Mouse (Mus musculus): ENCODE measurements at regions not wholly inside any gene's neighbourhood (a gene's known extent, or its start where the extent isn't known, plus 50 kb on each side); places are given as distances from the start of the nearest gene placed in this dataset.
A peak's percentile ranks its signal among the peaks of the same experiment; 100 is the strongest.

- Histone ChIP-seq H3K4me1 (ENCODE audit: control insufficient read depth, insufficient read depth, low read length) (no peaks in the 10 kb centered on the region), H3K9ac (ENCODE audit: low read depth, low read length) (no peak overlapping the region), H3K27me3 (ENCODE audit: control insufficient read depth, insufficient read depth, low read length) (no peaks in the 10 kb centered on the region), H3K4me3 (ENCODE audit: insufficient read depth, low read depth, low read length) (no peak overlapping the region), H3K36me3 (ENCODE audit: control insufficient read depth, insufficient read depth, low read length) (no peaks in the 10 kb centered on the region), H3K79me2 (ENCODE audit: control insufficient read depth, insufficient read depth, low read length) (no peaks in the 10 kb centered on the region), H3K27ac (replicated peaks; ENCODE audit: insufficient read depth, low read depth, low read length) (no peak overlapping the region)
- TF ChIP-seq CTCF (IDR thresholded peaks at IDR 0.05; ENCODE audit: low read depth, low read length) (no peak), POLR2A (IDR thresholded peaks at IDR 0.05; ENCODE audit: extremely low read depth, insufficient read depth, low read length) (no peak)
- DNase-seq (ENCODE audit: extremely low read depth, low read depth, low spot score): no peak
These were observed 262.8 kb upstream of the B430305J03Rik start for GRCm38 (mm10) chr3:61628535-61628934.

DNA sequence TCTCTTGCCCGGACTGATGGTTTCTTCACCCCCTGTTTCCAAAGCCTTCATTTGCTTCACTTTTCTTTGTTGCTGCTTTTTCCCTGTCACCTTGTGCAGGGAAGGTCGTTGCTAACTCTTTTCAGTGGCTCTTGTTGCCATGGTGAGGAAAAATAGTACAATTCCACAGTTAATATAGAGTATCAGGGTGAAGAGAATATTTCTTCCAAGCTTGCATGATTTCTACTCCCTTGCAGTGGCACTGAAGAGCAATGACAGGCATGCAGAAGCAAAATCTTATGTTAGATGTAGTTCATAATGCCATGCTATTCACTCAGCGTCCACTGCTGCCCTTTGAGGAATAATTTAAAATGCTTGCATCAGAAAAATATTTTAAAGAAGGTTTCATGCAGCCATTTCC is 262.3 kb upstream of the B430305J03Rik start:
- Histone ChIP-seq H3K4me1 (ENCODE audit: control insufficient read depth, insufficient read depth, low read length) (no peaks in the 10 kb centered on the region), H3K27me3 (ENCODE audit: control insufficient read depth, insufficient read depth, low read length) (no peaks in the 10 kb centered on the region), H3K36me3 (ENCODE audit: control insufficient read depth, insufficient read depth, low read length) (no peaks in the 10 kb centered on the region), H3K79me2 (ENCODE audit: control insufficient read depth, insufficient read depth, low read length) (no peaks in the 10 kb centered on the region), H3K9ac (ENCODE audit: low read depth, low read length) (no peak overlapping the region), H3K27ac (replicated peaks; ENCODE audit: insufficient read depth, low read depth, low read length) (no peak overlapping the region), H3K4me3 (ENCODE audit: insufficient read depth, low read depth, low read length) (no peak overlapping the region)
- no peak for DNase-seq (ENCODE audit: extremely low read depth, low read depth, low spot score)
- no peak for TF ChIP-seq CTCF (IDR thresholded peaks at IDR 0.05; ENCODE audit: low read depth, low read length)
- no peak for TF ChIP-seq POLR2A (IDR thresholded peaks at IDR 0.05; ENCODE audit: extremely low read depth, insufficient read depth, low read length)
- WGBS: 60% methylated on average over 3 of the region's 3 CpGs

DNA sequence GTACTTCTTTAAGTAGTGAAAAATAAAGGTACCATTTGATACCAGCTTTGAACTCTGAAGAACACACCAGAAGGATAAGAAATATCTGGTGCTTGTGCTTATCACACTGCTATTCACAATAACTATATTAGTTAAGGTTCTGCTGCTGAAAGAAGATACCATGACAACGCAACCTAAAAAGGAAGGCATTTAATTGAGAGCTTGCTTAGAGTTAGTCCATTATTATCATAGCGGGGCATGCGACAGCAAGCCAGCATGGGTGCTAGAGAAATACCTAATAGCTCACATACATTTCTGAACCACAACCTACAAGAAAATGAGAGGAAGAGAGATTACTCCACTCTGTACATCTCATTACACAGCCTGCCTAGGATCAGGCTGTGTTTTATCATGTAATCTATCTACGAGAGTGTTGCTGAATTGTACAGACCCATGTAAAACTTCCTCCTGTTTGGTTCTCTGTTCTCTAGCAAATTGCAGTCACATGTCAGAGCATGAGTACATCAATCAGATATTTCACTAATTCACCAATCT is 258.3 kb upstream of the B430305J03Rik start:
- no peak for DNase-seq (ENCODE audit: extremely low read depth, low read depth, low spot score)
- no peak overlapping the region for H3K4me3 ChIP-seq (ENCODE audit: insufficient read depth, low read depth, low read length)
- no peak for TF ChIP-seq POLR2A (IDR thresholded peaks at IDR 0.05; ENCODE audit: extremely low read depth, insufficient read depth, low read length)
- TF ChIP-seq CTCF (IDR thresholded peaks at IDR 0.05; ENCODE audit: low read depth, low read length): no peak

DNA sequence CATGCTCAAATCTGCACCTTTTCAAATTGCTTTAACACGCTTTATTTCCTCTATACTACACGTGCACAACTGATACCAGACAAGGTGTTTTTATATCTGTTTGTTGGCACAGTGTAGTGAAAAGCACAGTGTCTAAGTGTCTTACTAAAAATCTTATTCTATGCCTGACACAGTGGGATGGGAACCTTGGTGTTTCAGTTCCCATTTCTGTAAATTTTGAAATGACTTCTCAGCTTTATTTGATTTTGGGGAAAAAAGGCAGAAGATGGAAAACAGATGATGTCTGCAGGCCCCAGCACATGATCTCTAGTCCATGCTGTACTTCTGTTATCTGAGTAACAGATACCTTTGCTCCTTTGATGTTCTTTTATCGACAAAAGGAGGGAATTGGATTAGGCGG is 239.7 kb upstream of the B430305J03Rik start:
- Histone ChIP-seq H3K9ac (ENCODE audit: low read depth, low read length) (no peak overlapping the region), H3K4me3 (ENCODE audit: insufficient read depth, low read depth, low read length) (no peak overlapping the region), H3K27ac (replicated peaks; ENCODE audit: insufficient read depth, low read depth, low read length) (no peak overlapping the region), H3K27me3 (ENCODE audit: control insufficient read depth, insufficient read depth, low read length) (no peaks in the 10 kb centered on the region), H3K36me3 (ENCODE audit: control insufficient read depth, insufficient read depth, low read length) (no peaks in the 10 kb centered on the region), H3K79me2 (ENCODE audit: control insufficient read depth, insufficient read depth, low read length) (no peaks in the 10 kb centered on the region), H3K4me1 (ENCODE audit: control insufficient read depth, insufficient read depth, low read length) (no peaks in the 10 kb centered on the region)
- TF ChIP-seq POLR2A (IDR thresholded peaks at IDR 0.05; ENCODE audit: extremely low read depth, insufficient read depth, low read length): no peak
- no peak for TF ChIP-seq CTCF (IDR thresholded peaks at IDR 0.05; ENCODE audit: low read depth, low read length)
- WGBS: 73% methylated on average over 4 of the region's 4 CpGs
- peak; percentile 9 for DNase-seq (ENCODE audit: extremely low read depth, low read depth, low spot score)

More for the DNA sequence above, 258.3 kb upstream of the B430305J03Rik start:
- Histone ChIP-seq H3K36me3 (ENCODE audit: control insufficient read depth, insufficient read depth, low read length) (no peaks in the 10 kb centered on the region), H3K27me3 (ENCODE audit: control insufficient read depth, insufficient read depth, low read length) (no peaks in the 10 kb centered on the region), H3K79me2 (ENCODE audit: control insufficient read depth, insufficient read depth, low read length) (no peaks in the 10 kb centered on the region), H3K9ac (ENCODE audit: low read depth, low read length) (no peak overlapping the region), H3K27ac (replicated peaks; ENCODE audit: insufficient read depth, low read depth, low read length) (no peak overlapping the region), H3K4me1 (ENCODE audit: control insufficient read depth, insufficient read depth, low read length) (no peaks in the 10 kb centered on the region)
- 90% methylated on average over 4 of the region's 4 CpGs for WGBS

DNA sequence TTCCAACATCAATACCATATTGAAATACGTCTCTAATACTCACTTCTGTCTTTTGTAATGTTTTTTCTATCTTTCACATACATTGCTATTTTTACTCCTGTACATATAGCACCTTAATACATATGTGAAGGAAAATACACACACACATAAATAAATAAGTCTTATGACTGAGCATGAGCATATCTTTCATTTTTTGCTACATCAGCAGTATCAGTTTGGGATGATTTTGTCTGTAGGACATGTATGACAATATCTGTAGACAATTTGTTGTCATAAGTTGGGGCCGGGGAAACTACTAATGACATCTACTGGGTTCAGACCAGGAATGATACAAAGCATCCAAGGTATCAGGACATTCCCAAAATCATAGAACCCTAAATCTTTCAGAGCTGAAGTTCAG is 237.1 kb upstream of the B430305J03Rik start:
- WGBS: 79% methylated on average over 2 of the region's 2 CpGs
- DNase-seq (ENCODE audit: extremely low read depth, low read depth, low spot score): no peak
- Histone ChIP-seq H3K27me3 (ENCODE audit: control insufficient read depth, insufficient read depth, low read length) (no peaks in the 10 kb centered on the region), H3K79me2 (ENCODE audit: control insufficient read depth, insufficient read depth, low read length) (no peaks in the 10 kb centered on the region), H3K9ac (ENCODE audit: low read depth, low read length) (no peak overlapping the region), H3K36me3 (ENCODE audit: control insufficient read depth, insufficient read depth, low read length) (no peaks in the 10 kb centered on the region), H3K4me1 (ENCODE audit: control insufficient read depth, insufficient read depth, low read length) (no peaks in the 10 kb centered on the region), H3K4me3 (ENCODE audit: insufficient read depth, low read depth, low read length) (no peak overlapping the region), H3K27ac (replicated peaks; ENCODE audit: insufficient read depth, low read depth, low read length) (no peak overlapping the region)
- TF ChIP-seq POLR2A (IDR thresholded peaks at IDR 0.05; ENCODE audit: extremely low read depth, insufficient read depth, low read length) (no peak), CTCF (IDR thresholded peaks at IDR 0.05; ENCODE audit: low read depth, low read length) (no peak)

DNA sequence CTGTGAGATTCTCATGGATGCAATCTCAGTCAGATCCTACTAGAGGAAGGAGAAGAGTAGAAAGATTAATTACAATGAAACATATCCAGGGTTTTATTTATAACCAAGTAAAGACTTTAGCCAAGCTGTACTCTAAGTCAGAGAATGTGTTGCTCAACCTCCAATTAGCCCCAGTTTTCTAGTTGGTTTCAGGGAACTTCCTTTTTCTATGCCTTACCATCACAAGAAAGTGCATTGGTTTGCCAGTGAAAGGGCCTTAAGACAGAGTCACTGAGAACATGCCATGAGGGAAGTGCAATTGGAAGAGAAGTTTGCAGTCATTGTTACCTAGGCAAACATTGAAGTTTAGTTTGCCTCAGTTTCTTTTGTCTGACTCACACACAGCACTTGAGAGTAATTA is 229.8 kb upstream of the B430305J03Rik start:
- no peaks in the 10 kb centered on the region for H3K36me3 ChIP-seq (ENCODE audit: control insufficient read depth, insufficient read depth, low read length)
- DNase-seq (ENCODE audit: extremely low read depth, low read depth, low spot score): peak; percentile 13
- TF ChIP-seq POLR2A (IDR thresholded peaks at IDR 0.05; ENCODE audit: extremely low read depth, insufficient read depth, low read length) (no peak), CTCF (IDR thresholded peaks at IDR 0.05; ENCODE audit: low read depth, low read length) (no peak)
- H3K4me1 ChIP-seq (ENCODE audit: control insufficient read depth, insufficient read depth, low read length): no peaks in the 10 kb centered on the region
- H3K27ac ChIP-seq (replicated peaks; ENCODE audit: insufficient read depth, low read depth, low read length): no peak overlapping the region
- H3K79me2 ChIP-seq (ENCODE audit: control insufficient read depth, insufficient read depth, low read length): no peaks in the 10 kb centered on the region
- no peak overlapping the region for H3K4me3 ChIP-seq (ENCODE audit: insufficient read depth, low read depth, low read length)
- H3K27me3 ChIP-seq (ENCODE audit: control insufficient read depth, insufficient read depth, low read length): no peaks in the 10 kb centered on the region
- H3K9ac ChIP-seq (ENCODE audit: low read depth, low read length): no peak overlapping the region
